In the genomic region with DNA sequence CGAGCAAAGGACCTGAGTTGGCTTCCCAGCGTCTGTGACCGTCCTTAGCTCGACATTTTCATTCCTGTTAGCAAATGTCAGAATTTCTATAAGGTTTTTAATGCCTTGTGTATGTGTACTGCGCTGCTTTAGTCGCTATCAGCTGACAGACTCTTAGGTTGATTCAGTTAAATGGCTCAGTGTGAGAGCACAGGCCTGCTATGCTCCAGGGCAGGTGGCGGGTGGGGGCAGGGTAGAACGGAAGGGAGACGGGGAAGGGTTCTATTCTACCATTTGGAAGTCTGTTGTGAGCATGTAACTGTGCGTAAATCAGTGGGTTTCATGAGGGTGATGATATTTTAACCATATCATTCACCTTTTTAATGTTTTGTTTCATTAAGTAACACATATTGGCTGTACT, we compare ENCODE assay signal across 16 mouse cellular contexts. TPM values are rescaled to one million over a fixed set of nuclear protein-coding genes. Genes with fewer than 3 reads are reported as not detected.
"Had no signal": no experiment of that assay in that cellular context is flagged by ENCODE, and none has a peak within 500 bp of the region (broad histone marks: within the 10 kb centered on the region; RNA-seq: fewer than 3 reads in every experiment).

No protein-coding gene starts in this region.

- ATAC-seq: midbrain, embryonic 13.5 days; midbrain, embryonic 15.5 days had no signal

- H3K27me3 ChIP-seq: megakaryocyte, embryonic 14.5 days; midbrain, embryonic 13.5 days; midbrain, embryonic 15.5 days; neural tube, embryonic 12.5 days; stomach, embryonic 15.5 days had no signal

- H3K9ac ChIP-seq: lung, embryonic 14.5 days; midbrain, embryonic 13.5 days; midbrain, embryonic 15.5 days; neural tube, embryonic 12.5 days; stomach, embryonic 15.5 days had no signal

- H3K27ac ChIP-seq: macrophage; midbrain, embryonic 13.5 days; midbrain, embryonic 15.5 days; neural tube, embryonic 12.5 days; stomach, embryonic 15.5 days; stomach, postnatal 0 days had no signal

- DNase-seq: lung, embryonic 14.5 days; lung, postnatal 14 days; lung, postnatal 36 days; right cerebral cortex, postnatal 14 days; thymus, adult 2 months; thymus, postnatal 25 days; thymus, postnatal 4 days had no signal

- H3K9me3 ChIP-seq: midbrain, embryonic 13.5 days; midbrain, embryonic 15.5 days; neural tube, embryonic 12.5 days; stomach, embryonic 15.5 days had no signal

- H3K4me1 ChIP-seq: megakaryocyte, embryonic 14.5 days; neural tube, embryonic 12.5 days had no signal

- H3K36me3 ChIP-seq: midbrain, embryonic 13.5 days; midbrain, embryonic 15.5 days; neural tube, embryonic 12.5 days; stomach, embryonic 15.5 days had no signal

- H3K4me2 ChIP-seq: lung, embryonic 14.5 days; midbrain, embryonic 11.5 days; midbrain, embryonic 13.5 days; midbrain, embryonic 15.5 days; neural tube, embryonic 12.5 days; stomach, embryonic 15.5 days had no signal

- H3K4me3 ChIP-seq: megakaryocyte, embryonic 14.5 days; midbrain, embryonic 13.5 days; midbrain, embryonic 15.5 days; neural tube, embryonic 12.5 days; stomach, embryonic 15.5 days had no signal

RNA-seq across cellular contexts. Expression of a gene that starts 21.0 kb away (rescaled TPM):
- total RNA-seq: neutrophil, adult 5-6 weeks had no signal
- polyA plus RNA-seq: macrophage had no signal
